Mouse (Mus musculus): Measurements from ENCODE around the gene Rbx1. TPM values are rescaled to one million over a fixed set of nuclear protein-coding genes. Genes with fewer than 3 reads are reported as not detected.

Gene Rbx1
- polyA plus RNA-seq, 2 experiments: 81.7 to 298 TPM

DNA sequence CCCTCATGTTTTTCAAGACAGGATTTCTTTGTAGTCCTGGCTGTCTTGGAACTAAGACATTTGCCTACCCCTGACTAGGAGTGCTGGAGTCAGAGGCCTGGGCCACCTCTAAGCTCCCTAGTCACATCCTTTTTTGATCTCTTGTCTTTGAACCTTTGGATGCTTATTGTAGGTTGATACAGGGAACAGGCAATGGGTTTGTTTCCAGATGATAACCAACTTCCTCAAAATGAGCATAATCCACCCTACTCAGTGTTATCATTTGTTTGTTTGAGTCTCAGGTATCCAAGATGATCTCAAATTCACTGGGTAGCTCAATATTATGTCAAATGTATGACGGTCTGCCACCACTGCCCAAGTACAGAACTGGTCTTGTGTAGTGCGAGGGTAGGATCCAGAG, 37.9 kb downstream of the Rbx1 start:
- DNase-seq (ENCODE audit: low read depth in 3 of 3, low spot score in 3 of 3) (no peak), ATAC-seq (ENCODE audit: insufficient read depth) (no peak)
- Histone ChIP-seq H3K27me3 (ENCODE audit: control insufficient read depth, insufficient read depth, low read length) (no peaks in the 10 kb centered on the region), H3K4me3 (ENCODE audit: insufficient read depth in 1 of 2, low read depth in 2 of 2, low read length in 2 of 2) (no peak overlapping the region), H3K4me2 (ENCODE audit: low read depth) (no peak overlapping the region), H3K4me1 (replicated peaks; ENCODE audit: control insufficient read depth in 2 of 2, insufficient read depth in 2 of 2, low read length in 1 of 2) (no peaks in the 10 kb centered on the region), H3K27ac (no peak overlapping the region), H3K36me3 (replicated peaks; ENCODE audit: control insufficient read depth, insufficient read depth, low read depth) (no peaks in the 10 kb centered on the region), H3K9ac (replicated peaks) (no peak overlapping the region), H3K9me3 (ENCODE audit: control insufficient read depth, low read length) (no peaks in the 10 kb centered on the region)
- WGBS (ENCODE audit: insufficient replicate concordance): 66% methylated on average over 2 of the region's 2 CpGs
- no peak for TF ChIP-seq EP300 (IDR thresholded peaks at IDR 0.05; ENCODE audit: low read depth)
- TF ChIP-seq CTCF (IDR thresholded peaks at IDR 0.05; ENCODE audit: low read depth): no peak

GRCm38 (mm10) chr15:81507201-81507600, 41.1 kb downstream of the Rbx1 start:
- DNase-seq (ENCODE audit: low read depth in 3 of 3, low spot score in 3 of 3): no peak
- TF ChIP-seq CTCF (IDR thresholded peaks at IDR 0.05; ENCODE audit: low read depth): peak; percentile 81
- TF ChIP-seq EP300 (IDR thresholded peaks at IDR 0.05; ENCODE audit: low read depth): no peak

GRCm38 (mm10) chr15:81510621-81511020, 44.5 kb downstream of the Rbx1 start:
- ATAC-seq (ENCODE audit: insufficient read depth): no peak
- TF ChIP-seq EP300 (IDR thresholded peaks at IDR 0.05; ENCODE audit: low read depth): no peak
- TF ChIP-seq CTCF (IDR thresholded peaks at IDR 0.05; ENCODE audit: low read depth): no peak
- no peaks in the 10 kb centered on the region for H3K27me3 ChIP-seq (ENCODE audit: control insufficient read depth, insufficient read depth, low read length)
- H3K4me1 ChIP-seq (replicated peaks; ENCODE audit: control insufficient read depth in 2 of 2, insufficient read depth in 2 of 2, low read length in 1 of 2): peaks cover 0 to 22% of the 10 kb centered on the region in 2 experiments; a peak in 3 of 4 replicates
- no peak overlapping the region for H3K9ac ChIP-seq (replicated peaks)
- H3K36me3 ChIP-seq (replicated peaks; ENCODE audit: control insufficient read depth, insufficient read depth, low read depth): no peaks in the 10 kb centered on the region
- H3K4me3 ChIP-seq (ENCODE audit: insufficient read depth in 1 of 2, low read depth in 2 of 2, low read length in 2 of 2): no peak overlapping the region
- no peak for DNase-seq (ENCODE audit: low read depth in 3 of 3, low spot score in 3 of 3)
- no peak overlapping the region for H3K27ac ChIP-seq
- H3K9me3 ChIP-seq (ENCODE audit: control insufficient read depth, low read length): no peaks in the 10 kb centered on the region
- no peak overlapping the region for H3K4me2 ChIP-seq (ENCODE audit: low read depth)
- 45% methylated on average over 4 of the region's 4 CpGs for WGBS (ENCODE audit: insufficient replicate concordance)

More at GRCm38 (mm10) chr15:81507201-81507600, 41.1 kb downstream of the Rbx1 start:
- H3K36me3 ChIP-seq (replicated peaks; ENCODE audit: control insufficient read depth, insufficient read depth, low read depth): no peaks in the 10 kb centered on the region
- no peak overlapping the region for H3K9ac ChIP-seq (replicated peaks)
- no peaks in the 10 kb centered on the region for H3K9me3 ChIP-seq (ENCODE audit: control insufficient read depth, low read length)
- no peak overlapping the region for H3K27ac ChIP-seq
- H3K4me3 ChIP-seq (ENCODE audit: insufficient read depth in 1 of 2, low read depth in 2 of 2, low read length in 2 of 2): no peak overlapping the region
- ATAC-seq (ENCODE audit: insufficient read depth): no peak
- no peak overlapping the region for H3K4me2 ChIP-seq (ENCODE audit: low read depth)
- peaks cover 0 to 6% of the 10 kb centered on the region in 2 experiments; a peak in 2 of 4 replicates for H3K4me1 ChIP-seq (replicated peaks; ENCODE audit: control insufficient read depth in 2 of 2, insufficient read depth in 2 of 2, low read length in 1 of 2)
- no peaks in the 10 kb centered on the region for H3K27me3 ChIP-seq (ENCODE audit: control insufficient read depth, insufficient read depth, low read length)

- DNase-seq (ENCODE audit: low read depth in 3 of 3, low spot score in 3 of 3): no peak
- H3K27me3 ChIP-seq (ENCODE audit: control insufficient read depth, insufficient read depth, low read length): no peaks in the 10 kb centered on the region
- ATAC-seq (ENCODE audit: insufficient read depth): no peak
- no peak for TF ChIP-seq CTCF (IDR thresholded peaks at IDR 0.05; ENCODE audit: low read depth)
- no peak for TF ChIP-seq EP300 (IDR thresholded peaks at IDR 0.05; ENCODE audit: low read depth)
- H3K4me2 ChIP-seq (ENCODE audit: low read depth): peak overlapping the region; percentile 40
- H3K4me3 ChIP-seq (ENCODE audit: insufficient read depth in 1 of 2, low read depth in 2 of 2, low read length in 2 of 2): peak overlapping the region; percentile 19 to 50
- peaks cover 0 to 22% of the 10 kb centered on the region in 2 experiments; a peak in 3 of 4 replicates for H3K4me1 ChIP-seq (replicated peaks; ENCODE audit: control insufficient read depth in 2 of 2, insufficient read depth in 2 of 2, low read length in 1 of 2)
- H3K27ac ChIP-seq: no peak overlapping the region
- WGBS (ENCODE audit: insufficient replicate concordance): 18% methylated on average over 21 of the region's 21 CpGs
- H3K9ac ChIP-seq (replicated peaks): no peak overlapping the region
- no peaks in the 10 kb centered on the region for H3K9me3 ChIP-seq (ENCODE audit: control insufficient read depth, low read length)
- H3K36me3 ChIP-seq (replicated peaks; ENCODE audit: control insufficient read depth, insufficient read depth, low read depth): no peaks in the 10 kb centered on the region
These were observed 45.6 kb downstream of the Rbx1 start for GRCm38 (mm10) chr15:81511601-81512261.

GRCm38 (mm10) chr15:81514111-81514971, 48.2 kb downstream of the Rbx1 start:
- peak; percentile 58 to 65 (median 59) for DNase-seq (ENCODE audit: low read depth in 3 of 3, low spot score in 3 of 3)
- TF ChIP-seq CTCF (IDR thresholded peaks at IDR 0.05; ENCODE audit: low read depth) (peak; percentile 80), EP300 (IDR thresholded peaks at IDR 0.05; ENCODE audit: low read depth) (no peak)
- peak overlapping the region; percentile 23 for H3K9ac ChIP-seq (replicated peaks)
- peak overlapping the region; percentile 25 to 32 for H3K4me3 ChIP-seq (ENCODE audit: insufficient read depth in 1 of 2, low read depth in 2 of 2, low read length in 2 of 2)
- no peaks in the 10 kb centered on the region for H3K27me3 ChIP-seq (ENCODE audit: control insufficient read depth, insufficient read depth, low read length)
- peak overlapping the region; percentile 60 for H3K4me2 ChIP-seq (ENCODE audit: low read depth)
- H3K9me3 ChIP-seq (ENCODE audit: control insufficient read depth, low read length): no peaks in the 10 kb centered on the region
- H3K27ac ChIP-seq: peak overlapping the region; percentile 4; the same call in 1 of the 2 replicates
- 7% methylated on average over 18 of the region's 18 CpGs for WGBS (ENCODE audit: insufficient replicate concordance)
- peaks cover 0 to 22% of the 10 kb centered on the region in 2 experiments; a peak in 3 of 4 replicates for H3K4me1 ChIP-seq (replicated peaks; ENCODE audit: control insufficient read depth in 2 of 2, insufficient read depth in 2 of 2, low read length in 1 of 2)
- peak; percentile 88 for ATAC-seq (ENCODE audit: insufficient read depth)
- H3K36me3 ChIP-seq (replicated peaks; ENCODE audit: control insufficient read depth, insufficient read depth, low read depth): no peaks in the 10 kb centered on the region

Data from liver, embryonic 14.5 days (tissue).